Mouse (Mus musculus) kidney, embryonic 14.5 days (tissue): ENCODE measurements around the gene Cpsf6. TPM values are rescaled to one million over a fixed set of nuclear protein-coding genes. Genes with fewer than 3 reads are reported as not detected.

Experiments used
- ATAC-seq: fragments of 200-750 bp; cut with Nextera tagmentation; 2 replicates; pipeline ENCODE4 v1.8.0; 2017; ENCODE audit warnings: moderate number of reproducible peaks, mild to moderate bottlenecking, moderate TSS enrichment, moderate library complexity; ENCODE audit not compliant: low FRiP score, low TSS enrichment
- H3K27ac ChIP-seq: fragments of 300-500 bp; sonication (generic); 2 replicates; pipeline ENCODE4 v1.5.1; 2014; ENCODE audit warnings: low read depth, mild to moderate bottlenecking, low read length, moderate library complexity, mixed read lengths
- H3K27me3 ChIP-seq: fragments of 300-500 bp; sonication (generic); 2 replicates; pipeline ENCODE4 v1.6.1; 2014; ENCODE audit warnings: mild to moderate bottlenecking, low read length; ENCODE audit not compliant: control insufficient read depth, insufficient read depth
- H3K36me3 ChIP-seq: fragments of 300-500 bp; sonication (generic); 2 replicates; pipeline ENCODE4 v1.6.1; 2014; ENCODE audit warnings: low read length, mixed read lengths; ENCODE audit not compliant: control insufficient read depth, insufficient read depth
- H3K4me1 ChIP-seq: fragments of 300-500 bp; sonication (generic); 2 replicates; pipeline ENCODE4 v1.6.1; 2014; ENCODE audit warnings: low read length, mixed read lengths; ENCODE audit not compliant: control insufficient read depth, insufficient read depth
- H3K4me2 ChIP-seq: fragments of 300-500 bp; sonication (generic); replicated peaks from 2 replicates; pipeline ENCODE4 v1.6.1; 2014; ENCODE audit warnings: low read depth, mild to moderate bottlenecking, low read length
- H3K4me3 ChIP-seq: fragments of 300-500 bp; sonication (generic); 2 replicates; pipeline ENCODE4 v1.5.1; 2014; ENCODE audit warnings: mild to moderate bottlenecking, low read length
- H3K9ac ChIP-seq: fragments of 300-500 bp; sonication (generic); 2 replicates; pipeline ENCODE4 v1.6.1; 2014; ENCODE audit warnings: low read depth, mild to moderate bottlenecking, low read length, moderate library complexity
- H3K9me3 ChIP-seq: fragments of 300-500 bp; sonication (generic); 2 replicates; pipeline ENCODE4 v1.6.1; 2016; ENCODE audit warnings: low read length; ENCODE audit not compliant: control insufficient read depth
- WGBS: fragments of 180-500 bp; shearing (Covaris S2); extraction: QIAGEN DNeasy Blood & Tissue Kit; methylation state at CpG from one replicate; pipeline ENCODE4 v1.1.7; 2014; 5-methylcytosine and 5-hydroxymethylcytosine counted together
- polyA plus RNA-seq: library from polyadenylated mRNA; unstranded; fragments of >200 nt; fragmentation: Nextera tagmentation; extraction: Ambion mirVana; gene quantifications from 2 replicates; pipeline ENCODE4 v1.2.1, GENCODE M21; 2014

Cpsf6 gene
- polyA plus RNA-seq, 1 experiment from 2014 or later = 208 TPM

DNA sequence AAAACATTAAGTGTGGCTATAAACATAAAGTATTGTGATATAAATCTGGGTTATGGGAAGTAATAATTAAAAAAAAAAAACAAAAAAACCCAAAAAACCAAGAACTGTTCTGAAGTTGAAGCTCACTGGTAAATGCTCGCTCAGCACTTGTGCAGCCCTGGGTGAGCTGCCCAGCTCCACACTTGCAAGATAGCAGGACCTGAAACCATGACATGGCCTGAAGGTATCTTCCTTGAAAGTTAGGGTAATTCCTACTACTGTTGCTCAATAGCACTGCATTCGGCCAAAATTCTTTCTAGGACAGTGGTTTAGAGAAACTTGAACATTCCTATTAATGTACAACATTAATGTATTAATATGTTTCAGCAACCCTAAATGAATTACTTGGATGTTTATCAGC, 66.7 kb downstream of the Cpsf6 start:
- no peaks in the 10 kb centered on the region for H3K9me3 ChIP-seq
- no peaks in the 10 kb centered on the region for H3K27me3 ChIP-seq
- no peak for ATAC-seq
- H3K4me2 ChIP-seq = no peak overlapping the region
- no peaks in the 10 kb centered on the region for H3K4me1 ChIP-seq
- H3K27ac ChIP-seq = no peak overlapping the region
- no peak overlapping the region for H3K9ac ChIP-seq
- no peak overlapping the region for H3K4me3 ChIP-seq
- WGBS = 90% methylated on average over 2 of the region's 2 CpGs
- no peaks in the 10 kb centered on the region for H3K36me3 ChIP-seq

DNA sequence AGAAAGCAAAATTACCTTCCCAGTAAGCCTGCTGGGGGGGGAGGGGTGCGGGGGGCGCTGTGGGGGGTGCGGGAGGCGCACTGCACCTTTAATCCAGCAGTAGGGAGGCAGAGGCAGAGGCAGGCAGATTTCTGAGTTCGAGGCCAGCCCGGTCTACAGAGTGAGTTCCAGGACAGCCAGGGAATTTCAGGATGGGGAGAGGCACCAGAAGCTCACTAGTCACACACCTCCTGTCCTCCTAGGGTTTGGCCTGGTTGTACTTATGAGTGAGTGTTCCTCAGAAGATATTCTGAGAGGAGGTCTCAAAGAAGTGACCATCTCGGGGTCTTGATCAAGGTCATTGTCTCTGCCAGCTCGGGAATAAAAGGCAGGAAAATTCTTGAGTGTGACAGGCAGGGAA, 67.6 kb downstream of the Cpsf6 start:
- Histone ChIP-seq H3K27ac (no peak overlapping the region), H3K9me3 (no peaks in the 10 kb centered on the region), H3K27me3 (no peaks in the 10 kb centered on the region), H3K4me1 (no peaks in the 10 kb centered on the region), H3K4me2 (no peak overlapping the region), H3K9ac (no peak overlapping the region), H3K36me3 (no peaks in the 10 kb centered on the region), H3K4me3 (no peak overlapping the region)
- ATAC-seq = no peak
- WGBS = 82% methylated on average over 8 of the region's 8 CpGs

DNA sequence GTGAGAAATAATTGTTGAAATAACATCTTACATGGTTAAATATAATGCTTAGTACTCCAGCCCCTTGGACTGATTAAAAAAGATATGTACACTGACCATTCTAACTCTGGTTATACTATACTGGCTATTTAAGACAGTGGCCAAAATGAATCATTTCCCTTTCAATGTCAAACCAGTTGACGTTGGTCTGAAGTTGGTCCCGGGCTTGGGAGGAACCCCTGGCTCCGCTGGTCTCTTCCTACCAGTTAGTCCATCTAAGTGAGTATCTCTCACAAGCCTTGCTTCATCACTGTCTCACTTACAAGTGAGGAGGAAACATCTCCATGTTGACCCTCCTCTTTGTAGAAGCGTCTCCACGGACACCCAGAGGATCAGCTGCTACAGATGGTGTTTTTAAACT, 75.4 kb downstream of the Cpsf6 start:
- Histone ChIP-seq H3K36me3 (no peaks in the 10 kb centered on the region), H3K4me1 (no peaks in the 10 kb centered on the region), H3K4me2 (no peak overlapping the region), H3K9ac (no peak overlapping the region), H3K27ac (no peak overlapping the region), H3K9me3 (no peaks in the 10 kb centered on the region), H3K4me3 (no peak overlapping the region), H3K27me3 (no peaks in the 10 kb centered on the region)
- 86% methylated on average over 5 of the region's 5 CpGs for WGBS
- ATAC-seq = no peak

DNA sequence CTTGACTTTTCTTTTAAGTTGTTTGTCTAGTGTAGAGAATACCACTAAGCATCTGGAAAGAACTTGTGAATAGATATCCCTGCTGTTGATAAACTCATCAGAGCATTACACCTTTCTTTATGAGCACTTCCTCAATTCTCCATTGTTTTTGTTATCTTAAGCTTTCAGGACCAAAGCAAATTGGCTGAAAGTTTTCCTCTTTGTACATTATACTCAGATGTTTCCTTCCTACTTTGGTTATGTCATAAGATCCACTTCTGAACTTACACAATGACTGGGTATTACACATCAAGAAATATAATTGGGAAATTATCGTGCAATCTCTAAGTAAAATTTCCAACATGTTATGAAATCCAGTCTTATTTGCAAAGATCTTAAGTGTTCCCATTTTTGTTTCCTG, 78.1 kb downstream of the Cpsf6 start:
- Histone ChIP-seq H3K27ac (no peak overlapping the region), H3K27me3 (no peaks in the 10 kb centered on the region), H3K4me3 (no peak overlapping the region), H3K4me2 (no peak overlapping the region), H3K4me1 (no peaks in the 10 kb centered on the region), H3K9ac (no peak overlapping the region), H3K36me3 (no peaks in the 10 kb centered on the region), H3K9me3 (peaks cover 2% of the 10 kb centered on the region; the same call in 1 of the 2 replicates)
- WGBS = 87% methylated on average over 1 of the region's 1 CpGs
- no peak for ATAC-seq

DNA sequence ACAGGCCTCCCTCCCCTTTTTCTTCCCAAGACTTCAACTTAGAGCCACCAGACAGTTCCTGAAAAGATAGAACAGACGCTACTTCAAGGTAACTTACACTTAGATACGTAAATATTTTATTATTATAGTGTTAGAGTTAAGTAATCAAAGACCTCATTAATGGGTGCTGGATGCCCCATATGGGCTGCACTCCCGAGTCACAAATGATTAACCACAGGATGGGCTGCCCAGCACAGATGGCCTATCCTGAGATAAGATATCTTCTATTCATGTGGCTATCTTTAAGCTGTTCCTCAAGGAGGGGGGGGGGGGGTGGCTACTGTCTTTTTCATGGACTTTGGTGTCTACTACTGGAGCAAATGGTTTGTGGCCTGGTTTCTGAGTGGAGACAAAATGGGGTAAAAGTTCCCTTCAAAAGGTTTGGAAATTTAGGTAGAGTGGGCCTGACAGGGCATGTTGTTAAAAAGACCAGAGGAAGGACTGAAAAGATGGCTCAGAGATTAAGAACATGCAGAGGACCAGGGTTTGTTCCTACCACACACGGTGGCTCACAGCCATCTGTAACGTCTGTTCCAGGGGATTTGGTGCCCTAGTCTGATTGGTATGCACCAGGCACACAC, 79.8 kb downstream of the Cpsf6 start:
- Histone ChIP-seq H3K27me3 (no peaks in the 10 kb centered on the region), H3K4me2 (no peak overlapping the region), H3K4me3 (no peak overlapping the region), H3K4me1 (no peaks in the 10 kb centered on the region), H3K27ac (no peak overlapping the region), H3K36me3 (no peaks in the 10 kb centered on the region), H3K9me3 (peaks cover 2% of the 10 kb centered on the region; the same call in 1 of the 2 replicates), H3K9ac (no peak overlapping the region)
- no peak for ATAC-seq
- 77% methylated on average over 5 of the region's 5 CpGs for WGBS

DNA sequence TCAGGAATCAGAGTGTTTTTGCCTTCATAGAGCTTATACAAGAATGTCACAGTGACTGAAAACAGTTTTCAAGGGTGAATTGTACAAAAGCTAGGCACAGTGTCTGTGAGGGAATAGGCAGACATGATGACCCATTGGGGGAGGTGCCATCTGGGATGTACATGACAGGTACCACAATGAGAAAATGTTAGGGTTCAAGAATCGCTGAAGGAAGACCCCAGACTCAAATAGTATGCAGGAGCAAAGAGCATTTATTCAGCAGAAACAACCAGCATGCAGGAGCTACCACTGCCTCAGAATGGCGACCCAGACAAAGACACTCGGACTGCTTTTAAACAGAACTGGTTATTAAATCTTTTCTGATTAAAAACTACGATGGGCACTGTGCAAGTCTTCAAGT, 80.7 kb downstream of the Cpsf6 start:
- ATAC-seq = no peak
- H3K9ac ChIP-seq = no peak overlapping the region
- no peaks in the 10 kb centered on the region for H3K4me1 ChIP-seq
- WGBS = 85% methylated on average over 4 of the region's 4 CpGs
- H3K4me3 ChIP-seq = no peak overlapping the region
- H3K27ac ChIP-seq = no peak overlapping the region
- H3K36me3 ChIP-seq = no peaks in the 10 kb centered on the region
- H3K27me3 ChIP-seq = no peaks in the 10 kb centered on the region
- peaks cover 2% of the 10 kb centered on the region; the same call in 1 of the 2 replicates for H3K9me3 ChIP-seq
- no peak overlapping the region for H3K4me2 ChIP-seq

DNA sequence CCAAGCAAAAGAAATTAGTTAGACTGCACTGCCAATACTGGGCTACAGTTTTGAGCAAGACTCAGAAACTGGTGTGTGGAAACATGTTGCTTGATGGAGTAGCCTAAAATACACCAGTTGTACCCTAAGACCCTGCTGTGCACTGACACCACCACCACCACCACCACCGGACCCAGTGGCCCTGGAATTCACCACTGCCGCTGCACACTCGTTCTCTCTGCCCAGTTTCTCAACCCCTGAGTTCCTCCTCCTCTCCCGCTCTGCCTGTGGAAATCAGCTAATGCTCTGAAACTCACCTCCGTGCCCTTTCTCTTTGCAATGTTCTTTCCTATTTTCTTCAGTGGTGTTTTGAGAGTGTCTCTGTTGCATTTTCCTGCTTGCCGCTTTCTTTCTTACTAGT, 81.5 kb downstream of the Cpsf6 start:
- Histone ChIP-seq H3K9me3 (peaks cover 2% of the 10 kb centered on the region; the same call in 1 of the 2 replicates), H3K4me1 (no peaks in the 10 kb centered on the region)

More for the DNA sequence above, 81.5 kb downstream of the Cpsf6 start:
- WGBS = 80% methylated on average over 6 of the region's 6 CpGs
- H3K27me3 ChIP-seq = no peaks in the 10 kb centered on the region
- no peaks in the 10 kb centered on the region for H3K36me3 ChIP-seq
- H3K4me3 ChIP-seq = no peak overlapping the region
- ATAC-seq = no peak
- H3K27ac ChIP-seq = no peak overlapping the region
- H3K4me2 ChIP-seq = no peak overlapping the region
- no peak overlapping the region for H3K9ac ChIP-seq

Other genes starting within 250 kb of the Cpsf6 start
- 25.4 and 28.0 TPM in 2 replicates for gene Frs2, start 231.5 kb downstream of the Cpsf6 start, polyA plus RNA-seq
- 82.1 and 93.5 TPM in 2 replicates for gene Yeats4, start 155.5 kb downstream of the Cpsf6 start, polyA plus RNA-seq
- not detected in 2 replicates for gene 9530003J23Rik, start 141.3 kb downstream of the Cpsf6 start, polyA plus RNA-seq
- gene Lyz2, start 97.7 kb downstream of the Cpsf6 start, polyA plus RNA-seq = 34.8 and 51.3 TPM in 2 replicates
- gene Lyz1, start 87.1 kb downstream of the Cpsf6 start, polyA plus RNA-seq = not detected in 2 replicates
- 21.8 and 28.9 TPM in 2 replicates for gene Cpm, start 249.5 kb upstream of the Cpsf6 start, polyA plus RNA-seq